Mouse (Mus musculus) hindbrain, embryonic 13.5 days (tissue): ENCODE measurements at regions not wholly inside any gene's neighbourhood (a gene's known extent, or its start where the extent isn't known, plus 50 kb on each side); places are given as distances from the start of the nearest gene placed in this dataset. TPM values are rescaled to one million over a fixed set of nuclear protein-coding genes. Genes with fewer than 3 reads are reported as not detected.

ENCODE experiments used
- ATAC-seq: fragments of 200-750 bp; cut with Nextera tagmentation; 2 replicates; pipeline ENCODE4 v1.8.0; 2017; ENCODE audit warnings: moderate TSS enrichment; ENCODE audit not compliant: low FRiP score
- H3K27ac ChIP-seq: fragments of 300-500 bp; sonication (generic); 2 replicates; pipeline ENCODE4 v1.5.1; 2015; ENCODE audit warnings: inconsistent platforms, mild to moderate bottlenecking, moderate library complexity
- H3K27me3 ChIP-seq: fragments of 300-500 bp; sonication (generic); 2 replicates; pipeline ENCODE4 v1.6.1; 2015; ENCODE audit warnings: mild to moderate bottlenecking, inconsistent platforms
- H3K36me3 ChIP-seq: fragments of 300-500 bp; sonication (generic); 2 replicates; pipeline ENCODE4 v1.6.1; 2015; ENCODE audit warnings: mild to moderate bottlenecking, inconsistent platforms
- H3K4me1 ChIP-seq: fragments of 300-500 bp; sonication (generic); replicated peaks from 2 replicates; pipeline ENCODE4 v1.6.1; 2015; ENCODE audit warnings: inconsistent platforms
- H3K4me2 ChIP-seq: fragments of 300-500 bp; sonication (generic); 2 replicates; pipeline ENCODE4 v1.6.1; 2015; ENCODE audit warnings: inconsistent platforms, mild to moderate bottlenecking, moderate library complexity
- H3K4me3 ChIP-seq: fragments of 300-500 bp; sonication (generic); 2 replicates; pipeline ENCODE4 v1.5.1; 2015; ENCODE audit warnings: mild to moderate bottlenecking, inconsistent platforms
- H3K9ac ChIP-seq: fragments of 300-500 bp; sonication (generic); 2 replicates; pipeline ENCODE4 v1.6.1; 2015; ENCODE audit warnings: mild to moderate bottlenecking, inconsistent platforms
- H3K9me3 ChIP-seq: fragments of 300-500 bp; sonication (generic); 2 replicates; pipeline ENCODE4 v1.6.1; 2016; ENCODE audit warnings: inconsistent platforms
- WGBS: fragments of 180-500 bp; shearing (Covaris S2); methylation state at CpG from one replicate; pipeline ENCODE4 v1.1.7; 2015; 5-methylcytosine and 5-hydroxymethylcytosine counted together
- microRNA-seq: library from miRNA; unstranded; fragments of <30 nt; microRNA quantifications from one replicate; pipeline ENCODE4, GENCODE M21; 2016

DNA sequence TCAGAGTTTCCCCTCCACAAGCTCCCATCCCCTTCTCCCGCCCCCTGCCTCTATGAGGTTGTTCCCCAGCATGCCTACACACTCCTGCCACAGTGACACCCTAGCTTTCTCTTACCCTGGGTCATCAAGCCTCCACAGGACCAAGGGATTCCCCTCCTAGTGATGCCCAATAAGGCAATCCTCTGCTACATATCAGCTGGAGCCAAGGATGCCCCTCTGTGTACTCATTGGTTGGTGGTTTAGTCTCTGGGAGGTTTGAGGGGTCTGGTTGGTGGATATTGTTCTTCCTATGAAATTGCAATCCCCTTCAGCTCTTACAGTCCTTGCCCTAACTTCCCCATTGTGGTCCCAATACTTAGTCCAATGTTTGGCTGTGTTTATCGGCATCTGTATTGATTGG is 317.4 kb upstream of the Olfr161 start:
- no peaks in the 10 kb centered on the region for H3K4me1 ChIP-seq
- H3K36me3 ChIP-seq, result no peaks in the 10 kb centered on the region
- no peak overlapping the region for H3K4me3 ChIP-seq
- peaks cover 76% of the 10 kb centered on the region for H3K9me3 ChIP-seq
- no peak for ATAC-seq
- 77% methylated on average over 2 of the region's 2 CpGs for WGBS
- no peak overlapping the region for H3K9ac ChIP-seq
- H3K27ac ChIP-seq, result no peak overlapping the region
- H3K27me3 ChIP-seq, result no peaks in the 10 kb centered on the region
- H3K4me2 ChIP-seq, result no peak overlapping the region

Small RNA genes lying in the stretch of these regions (microRNA-seq; reads per million reads assigned to microRNA genes)
- not detected for gene Gm23215
